Mouse (Mus musculus) intestine, postnatal 0 days (tissue): ENCODE measurements around the gene Cpsf3. TPM values are rescaled to one million over a fixed set of nuclear protein-coding genes. Genes with fewer than 3 reads are reported as not detected.

Experiments
- ATAC-seq: fragments of 200-750 bp; cut with Nextera tagmentation; 2 replicates; pipeline ENCODE4 v1.8.0; 2017; ENCODE audit warnings: mild to moderate bottlenecking, moderate TSS enrichment, moderate library complexity
- H3K27ac ChIP-seq: fragments of 300-500 bp; sonication (generic); 2 replicates; pipeline ENCODE4 v1.5.1; 2014; ENCODE audit warnings: mild to moderate bottlenecking, low read depth, low read length, moderate library complexity
- H3K27me3 ChIP-seq: fragments of 300-500 bp; sonication (generic); replicated peaks from 2 replicates; pipeline ENCODE4 v1.6.1; 2014; ENCODE audit warnings: low read length, mixed read lengths; ENCODE audit not compliant: control insufficient read depth, insufficient read depth
- H3K36me3 ChIP-seq: fragments of 300-500 bp; sonication (generic); 2 replicates; pipeline ENCODE4 v1.6.1; 2014; ENCODE audit warnings: mild to moderate bottlenecking, moderate library complexity; ENCODE audit not compliant: control insufficient read depth, insufficient read depth
- H3K4me1 ChIP-seq: fragments of 300-500 bp; sonication (generic); replicated peaks from 2 replicates; pipeline ENCODE4 v1.6.1; 2014; ENCODE audit warnings: antibody characterized with exemption, low read length, mixed read lengths; ENCODE audit not compliant: control insufficient read depth, insufficient read depth
- H3K4me2 ChIP-seq: fragments of 300-500 bp; sonication (generic); replicated peaks from 2 replicates; pipeline ENCODE4 v1.6.1; 2014; ENCODE audit warnings: low read depth, mild to moderate bottlenecking, moderate library complexity
- H3K4me3 ChIP-seq: fragments of 300-500 bp; sonication (generic); 2 replicates; pipeline ENCODE4 v1.5.1; 2014; ENCODE audit warnings: low read depth, low read length
- H3K9ac ChIP-seq: fragments of 300-500 bp; sonication (generic); 2 replicates; pipeline ENCODE4 v1.6.1; 2014; ENCODE audit warnings: mild to moderate bottlenecking, low read depth, low read length
- H3K9me3 ChIP-seq: fragments of 300-500 bp; sonication (generic); 2 replicates; pipeline ENCODE4 v1.6.1; 2016; ENCODE audit warnings: mixed run types; ENCODE audit not compliant: control insufficient read depth
- CTCF ChIP-seq: sonication (generic); IDR thresholded peaks from 2 replicates; pipeline ENCODE4 v1.5.1; 2016; ENCODE audit warnings: low read depth, mild to moderate bottlenecking, control low read depth, antibody characterized with exemption, moderate library complexity
- WGBS: fragments of 180-500 bp; shearing (Covaris S2); extraction: QIAGEN DNeasy Blood & Tissue Kit; methylation state at CpG from one replicate; pipeline ENCODE4 v1.1.7; 2014; 5-methylcytosine and 5-hydroxymethylcytosine counted together
- polyA plus RNA-seq: library from polyadenylated mRNA; unstranded; fragments of >200 nt; fragmentation: Nextera tagmentation; extraction: Ambion mirVana; gene quantifications from 2 replicates; pipeline ENCODE4 v1.2.1, GENCODE M21; 2015

Cpsf3 gene
- polyA plus RNA-seq, 1 experiment from 2014 or later = 41.6 TPM

GRCm38 (mm10) chr12:21325266-21325665, 40.1 kb downstream of the Cpsf3 start:
- H3K4me3 ChIP-seq = no peak overlapping the region
- no peak overlapping the region for H3K27ac ChIP-seq
- H3K4me1 ChIP-seq = no peaks in the 10 kb centered on the region
- H3K4me2 ChIP-seq = no peak overlapping the region
- peaks cover 73% of the 10 kb centered on the region for H3K36me3 ChIP-seq
- no peaks in the 10 kb centered on the region for H3K27me3 ChIP-seq
- no peak overlapping the region for H3K9ac ChIP-seq
- WGBS = 92% methylated on average over 8 of the region's 8 CpGs
- H3K9me3 ChIP-seq = no peaks in the 10 kb centered on the region
- ATAC-seq = no peak
- TF ChIP-seq CTCF = no peak

GRCm38 (mm10) chr12:21326325-21326724, 41.1 kb downstream of the Cpsf3 start:
- peaks cover 70% of the 10 kb centered on the region for H3K36me3 ChIP-seq
- H3K4me2 ChIP-seq = no peak overlapping the region
- H3K27ac ChIP-seq = no peak overlapping the region
- no peak for ATAC-seq
- TF ChIP-seq CTCF = no peak
- 90% methylated on average over 3 of the region's 3 CpGs for WGBS
- H3K4me3 ChIP-seq = no peak overlapping the region
- no peaks in the 10 kb centered on the region for H3K27me3 ChIP-seq
- no peaks in the 10 kb centered on the region for H3K9me3 ChIP-seq
- H3K4me1 ChIP-seq = no peaks in the 10 kb centered on the region
- H3K9ac ChIP-seq = no peak overlapping the region

GRCm38 (mm10) chr12:21329661-21330400, 44.6 kb downstream of the Cpsf3 start:
- Histone ChIP-seq H3K9ac (no peak overlapping the region), H3K9me3 (no peaks in the 10 kb centered on the region), H3K27me3 (no peaks in the 10 kb centered on the region), H3K4me1 (no peaks in the 10 kb centered on the region), H3K36me3 (peaks cover 70% of the 10 kb centered on the region), H3K4me2 (no peak overlapping the region), H3K4me3 (no peak overlapping the region), H3K27ac (peak overlapping the region; percentile 46; the same call in 1 of the 2 replicates)
- 89% methylated on average over 9 of the region's 9 CpGs for WGBS
- TF ChIP-seq CTCF = no peak
- no peak for ATAC-seq

- H3K27ac ChIP-seq = no peak overlapping the region
- 81% methylated on average over 10 of the region's 10 CpGs for WGBS
- TF ChIP-seq CTCF = peak; percentile 20
- H3K4me2 ChIP-seq = no peak overlapping the region
- H3K4me3 ChIP-seq = no peak overlapping the region
- H3K9ac ChIP-seq = no peak overlapping the region
- peaks cover 68% of the 10 kb centered on the region for H3K36me3 ChIP-seq
- no peak for ATAC-seq
- H3K4me1 ChIP-seq = no peaks in the 10 kb centered on the region
- no peaks in the 10 kb centered on the region for H3K27me3 ChIP-seq
- no peaks in the 10 kb centered on the region for H3K9me3 ChIP-seq
Measured at GRCm38 (mm10) chr12:21330961-21331576, 45.9 kb downstream of the Cpsf3 start.

GRCm38 (mm10) chr12:21331711-21332110, 46.5 kb downstream of the Cpsf3 start:
- no peak for TF ChIP-seq CTCF
- Histone ChIP-seq H3K27me3 (no peaks in the 10 kb centered on the region), H3K27ac (no peak overlapping the region), H3K4me2 (no peak overlapping the region), H3K9me3 (no peaks in the 10 kb centered on the region), H3K4me1 (no peaks in the 10 kb centered on the region), H3K4me3 (no peak overlapping the region), H3K9ac (no peak overlapping the region), H3K36me3 (peaks cover 71% of the 10 kb centered on the region)
- ATAC-seq = no peak
- WGBS = 85% methylated on average over 6 of the region's 6 CpGs

GRCm38 (mm10) chr12:21333021-21333420, 47.8 kb downstream of the Cpsf3 start:
- H3K4me3 ChIP-seq = no peak overlapping the region
- no peaks in the 10 kb centered on the region for H3K4me1 ChIP-seq
- H3K9me3 ChIP-seq = no peaks in the 10 kb centered on the region
- H3K27me3 ChIP-seq = no peaks in the 10 kb centered on the region
- H3K9ac ChIP-seq = no peak overlapping the region
- 92% methylated on average over 7 of the region's 7 CpGs for WGBS
- no peak overlapping the region for H3K4me2 ChIP-seq
- H3K36me3 ChIP-seq = peaks cover 60% of the 10 kb centered on the region
- no peak for TF ChIP-seq CTCF
- no peak for ATAC-seq
- no peak overlapping the region for H3K27ac ChIP-seq
